ENCODE assay signal across 8 mouse cellular contexts in genomic region chr9:98538017-98538712, GRCm38 (mm10). TPM values are rescaled to one million over a fixed set of nuclear protein-coding genes. Genes with fewer than 3 reads are reported as not detected.
A peak's percentile ranks its signal among the peaks of the same experiment; 100 is the strongest.
DNase-seq lines count a peak whose midpoint lies in the region; ATAC-seq and TF ChIP-seq lines count a peak whose summit lies in the region.

No protein-coding gene starts in this region.

- peak overlapping the region; percentile 25; the same call in 1 of the 2 replicates for H3K4me3 ChIP-seq in heart, embryonic 10.5 days
- no peak overlapping the region for H3K4me3 ChIP-seq in heart, adult 2 months
- peak overlapping the region; percentile 28 for H3K4me3 ChIP-seq in testis, adult 2 months (ENCODE audit: control insufficient read depth, low read depth, low read length)
- H3K4me3 ChIP-seq in limb, embryonic 14.5 days (replicated peaks; ENCODE audit: low read length): no peak overlapping the region

- ATAC-seq in limb, embryonic 14.5 days (ENCODE audit: low FRiP score, low read depth): no peak

- TF ChIP-seq CTCF in heart, adult 2 months (IDR thresholded peaks at IDR 0.05): no peak
- no peak for TF ChIP-seq CTCF in testis, adult 2 months (IDR thresholded peaks at IDR 0.05; ENCODE audit: control insufficient read depth, insufficient read depth, insufficient replicate concordance, low read depth, low read length)

- no peak overlapping the region for H3K9ac ChIP-seq in heart, adult 2 months (ENCODE audit: low read depth, low read length)
- no peak overlapping the region for H3K9ac ChIP-seq in limb, embryonic 14.5 days (ENCODE audit: low read depth, low read length, severe bottlenecking)

- H3K4me1 ChIP-seq in heart, embryonic 10.5 days: no peaks in the 10 kb centered on the region
- no peaks in the 10 kb centered on the region for H3K4me1 ChIP-seq in heart, adult 2 months (ENCODE audit: control insufficient read depth, insufficient read depth, low read length)
- peaks cover 4% of the 10 kb centered on the region for H3K4me1 ChIP-seq in testis, adult 2 months (ENCODE audit: control insufficient read depth, insufficient read depth, low read length)
- no peaks in the 10 kb centered on the region for H3K4me1 ChIP-seq in limb, embryonic 14.5 days (ENCODE audit: control insufficient read depth, insufficient read depth, low read length)

- H3K79me2 ChIP-seq in heart, adult 2 months (replicated peaks; ENCODE audit: control insufficient read depth, insufficient read depth, low read length): no peaks in the 10 kb centered on the region

- 50% methylated on average over 13 of the region's 13 CpGs for WGBS in heart, embryonic 10.5 days
- WGBS in heart, adult 2 months: 43% methylated on average over 13 of the region's 13 CpGs
- WGBS in limb, embryonic 14.5 days: 32% methylated on average over 13 of the region's 13 CpGs

- no peaks in the 10 kb centered on the region for H3K36me3 ChIP-seq in heart, embryonic 10.5 days
- H3K36me3 ChIP-seq in heart, adult 2 months (ENCODE audit: control insufficient read depth, insufficient read depth, low read length): no peaks in the 10 kb centered on the region
- H3K36me3 ChIP-seq in testis, adult 2 months (ENCODE audit: control insufficient read depth, insufficient read depth, low read length): no peaks in the 10 kb centered on the region
- no peaks in the 10 kb centered on the region for H3K36me3 ChIP-seq in limb, embryonic 14.5 days (ENCODE audit: control insufficient read depth, insufficient read depth, low read length)

- H3K27ac ChIP-seq in heart, embryonic 10.5 days: no peak overlapping the region
- H3K27ac ChIP-seq in heart, adult 2 months: no peak overlapping the region
- peak overlapping the region; percentile 75 for H3K27ac ChIP-seq in testis, adult 2 months (ENCODE audit: control insufficient read depth, insufficient read depth, low read depth, low read length)
- H3K27ac ChIP-seq in limb, embryonic 14.5 days (replicated peaks; ENCODE audit: low read depth, low read length): no peak overlapping the region

- intact Hi-C loops in heart, adult 2 months (cut with DNase I): loop anchor here (1.0 kb wide), 2 partner anchors 96 to 129 kb away; no protein-coding TSS in a partner anchor

- H3K9me3 ChIP-seq in heart, embryonic 10.5 days: no peaks in the 10 kb centered on the region
- H3K9me3 ChIP-seq in limb, embryonic 14.5 days (ENCODE audit: control insufficient read depth, low read length): no peaks in the 10 kb centered on the region

- TF ChIP-seq POLR2A in heart, adult 2 months (IDR thresholded peaks at IDR 0.05; ENCODE audit: insufficient read depth, low read depth, low read length): no peak
- TF ChIP-seq POLR2A in testis, adult 2 months (IDR thresholded peaks at IDR 0.05; ENCODE audit: control insufficient read depth, low read depth, low read length): no peak
- TF ChIP-seq POLR2A in limb, embryonic 14.5 days (IDR thresholded peaks at IDR 0.05; ENCODE audit: borderline replicate concordance, extremely low read depth, insufficient read depth, insufficient read length): no peak

- no peaks in the 10 kb centered on the region; the same call in 1 of the 2 replicates for H3K27me3 ChIP-seq in heart, embryonic 10.5 days (ENCODE audit: insufficient read depth, poor library complexity, severe bottlenecking)
- H3K27me3 ChIP-seq in heart, adult 2 months (ENCODE audit: control insufficient read depth, insufficient read depth, low read length): no peaks in the 10 kb centered on the region
- H3K27me3 ChIP-seq in testis, adult 2 months (ENCODE audit: control insufficient read depth, insufficient read depth, low read length): no peaks in the 10 kb centered on the region
- no peaks in the 10 kb centered on the region for H3K27me3 ChIP-seq in limb, embryonic 14.5 days (ENCODE audit: control insufficient read depth, insufficient read depth, low read length)

- no peak for TF ChIP-seq EP300 in heart, adult 2 months (IDR thresholded peaks at IDR 0.05; ENCODE audit: insufficient read depth, low read depth, low read length)

- DNase-seq in heart, embryonic 10.5 days (ENCODE audit: low spot score): no peak
- no peak for DNase-seq in heart, adult 2 months
- DNase-seq in testis, postnatal 10 days (ENCODE audit: low spot score): no peak
- peak; percentile 7 for DNase-seq in limb, embryonic 14.5 days (ENCODE audit: low spot score)
- DNase-seq in B cell, adult 2 months: no peak
- no peak for DNase-seq in right cerebral cortex, postnatal 36 days (ENCODE audit: low spot score in 2 of 2)
- no peak for DNase-seq in gastrocnemius, postnatal 4 days (ENCODE audit: low spot score in 2 of 2)

- peak overlapping the region; percentile 14; the same call in 1 of the 2 replicates for H3K4me2 ChIP-seq in limb, embryonic 14.5 days (replicated peaks; ENCODE audit: low read depth, low read length, severe bottlenecking)

RNA-seq across cellular contexts. Expression of gene Copb2, which starts 25.4 kb away (rescaled TPM):
- 163 and 167 TPM in 2 replicates for polyA plus RNA-seq in heart, embryonic 10.5 days (2016; fragmentation: Nextera tagmentation; extraction: Ambion mirVana)
- 100 to 1,000 TPM in 1 of 2 experiments, 10 to 100 TPM in 1; 93.0 to 103 TPM for total RNA-seq in heart, adult 2 months (2021)
- 35.2 and 68.4 TPM in 2 replicates for polyA plus RNA-seq in heart, adult 2 months (2012; rRNA removed)
- 22.2 and 23.3 TPM in 2 replicates for polyA plus RNA-seq in testis, adult 2 months (2012; rRNA removed)
- polyA plus RNA-seq in limb, embryonic 14.5 days (2012; rRNA removed): 107 and 139 TPM in 2 replicates
- polyA plus RNA-seq in limb, embryonic 14.5 days (2014; fragmentation: Nextera tagmentation; extraction: Ambion mirVana): 211 and 214 TPM in 2 replicates
- total RNA-seq in gastrocnemius, postnatal 4 days (2021): 100 to 1,000 TPM; 114 to 119 TPM

RNA-seq across cellular contexts. Expression of gene Rbp2, which starts 52.2 kb away (rescaled TPM):
- 0.60 and 1.9 TPM in 2 replicates for polyA plus RNA-seq in heart, embryonic 10.5 days (2016; fragmentation: Nextera tagmentation; extraction: Ambion mirVana)
- total RNA-seq in heart, adult 2 months (2021): under 1 TPM in 1 of 2 experiments, not detected in 1; 0.44 TPM
- polyA plus RNA-seq in heart, adult 2 months (2012; rRNA removed): not detected in 2 replicates
- polyA plus RNA-seq in testis, adult 2 months (2012; rRNA removed): 0.20 TPM in 1 of 2 replicates, not detected in the other
- 2.0 and 3.3 TPM in 2 replicates for polyA plus RNA-seq in limb, embryonic 14.5 days (2012; rRNA removed)
- 1.9 and 4.9 TPM in 2 replicates for polyA plus RNA-seq in limb, embryonic 14.5 days (2014; fragmentation: Nextera tagmentation; extraction: Ambion mirVana)
- under 1 TPM in 1 of 2 experiments, not detected in 1; 0.59 TPM for total RNA-seq in gastrocnemius, postnatal 4 days (2021)

Comparison
In these comparisons a context has a peak if more than half of its experiments do, and no peak if none do; other contexts are left out.
1. H3K4me3 ChIP-seq: peak in heart, embryonic 10.5 days (single experiment) and testis, adult 2 months (single experiment); none in heart, adult 2 months (single experiment) and limb, embryonic 14.5 days (single experiment).